Mouse (Mus musculus): ENCODE measurements around the gene Ptx4. TPM values are rescaled to one million over a fixed set of nuclear protein-coding genes. Genes with fewer than 3 reads are reported as not detected.

Ptx4 gene
- polyA plus RNA-seq, 1 experiment: 0.10 TPM

DNA sequence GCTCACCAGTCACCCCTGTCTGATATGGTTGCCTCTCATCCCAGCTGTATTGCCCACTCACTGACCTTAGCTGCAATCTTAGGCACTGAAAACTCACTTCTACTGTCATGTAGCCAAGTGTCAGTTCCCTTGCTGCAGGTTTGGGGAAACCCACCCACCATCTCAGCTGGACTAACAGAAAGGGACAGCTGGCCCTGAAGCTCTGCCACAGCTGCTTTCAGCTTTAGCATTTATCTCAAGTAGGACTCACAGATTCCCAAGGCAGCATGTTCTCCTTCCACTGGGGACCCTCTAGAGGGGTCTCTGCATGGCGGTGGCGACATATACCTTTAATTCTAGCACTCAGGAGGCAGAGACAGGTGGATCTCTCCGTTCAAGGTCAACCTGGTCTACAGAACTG lies 44.2 kb downstream of the Ptx4 start:
- Histone ChIP-seq H3K36me3 (ENCODE audit: control insufficient read depth, insufficient read depth, low read length) (peaks cover 5% of the 10 kb centered on the region), H3K27me3 (ENCODE audit: control insufficient read depth, insufficient read depth, low read length) (no peaks in the 10 kb centered on the region), H3K27ac (ENCODE audit: insufficient read depth, low read depth, low read length) (no peak overlapping the region), H3K4me3 (ENCODE audit: low read depth, low read length) (no peak overlapping the region), H3K4me1 (ENCODE audit: control insufficient read depth, insufficient read depth, insufficient read length, low read length) (peaks cover 5% of the 10 kb centered on the region)
- 88% methylated on average over 3 of the region's 3 CpGs for WGBS
- no peak for TF ChIP-seq POLR2A (IDR thresholded peaks at IDR 0.05; ENCODE audit: low read depth, low read length)

DNA sequence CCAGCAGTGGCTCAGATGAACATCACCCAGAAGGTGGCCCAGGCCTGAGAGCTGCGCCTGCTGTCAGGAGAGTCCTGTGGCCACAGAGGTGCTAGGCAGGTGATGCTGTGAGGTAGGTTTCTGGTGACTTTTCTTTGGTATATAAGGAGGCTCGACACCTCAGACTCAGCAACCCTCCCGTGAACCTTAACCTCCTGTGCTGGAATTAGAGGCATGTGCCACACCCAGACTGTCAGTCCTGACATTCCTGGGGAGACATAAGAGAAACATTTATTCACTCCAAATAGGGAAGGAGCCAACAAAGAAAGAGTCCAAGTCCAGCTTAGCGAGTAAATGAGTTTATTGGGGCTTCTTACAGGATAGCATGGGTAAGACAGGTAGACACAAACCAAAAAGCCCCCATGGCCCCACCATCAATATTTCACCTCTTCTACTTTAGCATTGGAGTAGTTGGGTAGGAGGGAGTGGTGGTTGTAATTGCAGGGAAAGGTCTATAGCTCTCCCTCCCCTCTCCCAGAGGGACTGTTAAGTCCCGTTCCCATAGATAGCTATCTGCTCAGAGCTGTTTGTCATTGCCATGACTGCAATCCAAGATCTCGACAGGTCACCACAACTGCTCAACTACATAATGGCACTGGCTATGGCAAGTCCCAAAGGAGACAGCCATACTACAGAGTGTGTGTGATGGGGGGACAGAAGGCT lies 45.6 kb downstream of the Ptx4 start:
- Histone ChIP-seq H3K36me3 (ENCODE audit: control insufficient read depth, insufficient read depth, low read length) (0 out of 2 replicates have a peak, but pooled peaks cover 3% of the 10 kb centered on the region), H3K4me3 (ENCODE audit: low read depth, low read length) (no peak overlapping the region), H3K27me3 (ENCODE audit: control insufficient read depth, insufficient read depth, low read length) (no peaks in the 10 kb centered on the region), H3K27ac (ENCODE audit: insufficient read depth, low read depth, low read length) (no peak overlapping the region), H3K4me1 (ENCODE audit: control insufficient read depth, insufficient read depth, insufficient read length, low read length) (peaks cover 5% of the 10 kb centered on the region)
- TF ChIP-seq POLR2A (IDR thresholded peaks at IDR 0.05; ENCODE audit: low read depth, low read length): no peak
- TF ChIP-seq CTCF (IDR thresholded peaks at IDR 0.05; ENCODE audit: extremely low read depth, insufficient read length, insufficient replicate concordance, low read depth, low read length): no peak
- 17% methylated on average over 6 of the region's 6 CpGs for WGBS

- Histone ChIP-seq H3K36me3 (ENCODE audit: control insufficient read depth, insufficient read depth, low read length) (no peaks in the 10 kb centered on the region), H3K4me1 (ENCODE audit: control insufficient read depth, insufficient read depth, insufficient read length, low read length) (peaks cover 5% of the 10 kb centered on the region), H3K27ac (ENCODE audit: insufficient read depth, low read depth, low read length) (no peak overlapping the region), H3K4me3 (ENCODE audit: low read depth, low read length) (no peak overlapping the region), H3K27me3 (ENCODE audit: control insufficient read depth, insufficient read depth, low read length) (no peaks in the 10 kb centered on the region)
- no peak for TF ChIP-seq POLR2A (IDR thresholded peaks at IDR 0.05; ENCODE audit: low read depth, low read length)
- no peak for TF ChIP-seq CTCF (IDR thresholded peaks at IDR 0.05; ENCODE audit: extremely low read depth, insufficient read length, insufficient replicate concordance, low read depth, low read length)
- 93% methylated on average over 2 of the region's 2 CpGs for WGBS
Observed at GRCm38 (mm10) chr17:25169706-25170105, 49.1 kb downstream of the Ptx4 start.

DNA sequence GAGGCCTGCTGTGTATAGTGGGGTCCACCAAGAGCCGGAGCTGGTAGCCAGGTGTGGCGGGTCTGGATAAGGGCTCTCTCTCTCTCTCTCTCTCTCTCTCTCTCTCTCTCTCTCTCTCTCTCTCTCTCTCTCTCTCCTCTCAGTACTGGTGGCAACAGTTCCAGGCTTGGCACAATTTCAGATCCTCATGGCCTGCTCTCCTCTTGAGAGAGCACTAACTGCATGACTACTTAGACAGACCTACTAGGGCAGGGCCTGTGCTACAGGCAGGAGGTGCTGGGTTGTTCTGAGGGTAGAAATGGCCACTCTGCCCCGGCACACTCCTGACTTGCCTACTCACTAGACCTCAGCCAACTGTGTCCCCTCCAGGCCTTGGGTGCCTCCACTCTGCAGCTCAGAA lies 52.0 kb downstream of the Ptx4 start:
- H3K27me3 ChIP-seq (ENCODE audit: control insufficient read depth, insufficient read depth, low read length): no peaks in the 10 kb centered on the region
- H3K4me1 ChIP-seq (ENCODE audit: control insufficient read depth, insufficient read depth, insufficient read length, low read length): no peaks in the 10 kb centered on the region
- WGBS: 96% methylated on average over 3 of the region's 3 CpGs
- TF ChIP-seq CTCF (IDR thresholded peaks at IDR 0.05; ENCODE audit: extremely low read depth, insufficient read length, insufficient replicate concordance, low read depth, low read length): no peak
- TF ChIP-seq POLR2A (IDR thresholded peaks at IDR 0.05; ENCODE audit: low read depth, low read length): no peak
- no peak overlapping the region for H3K27ac ChIP-seq (ENCODE audit: insufficient read depth, low read depth, low read length)
- H3K36me3 ChIP-seq (ENCODE audit: control insufficient read depth, insufficient read depth, low read length): no peaks in the 10 kb centered on the region
- H3K4me3 ChIP-seq (ENCODE audit: low read depth, low read length): no peak overlapping the region

Other genes with a start within 250 kb of the Ptx4 start
- gene Nubp2, start 234.4 kb upstream of the Ptx4 start, polyA plus RNA-seq (2012; rRNA removed): 33.0 and 39.9 TPM in 2 replicates
- gene Spsb3, start 234.1 kb upstream of the Ptx4 start, polyA plus RNA-seq (2012; rRNA removed): 51.5 and 88.1 TPM in 2 replicates
- 20.3 and 21.0 TPM in 2 replicates for gene Eme2, start 225.7 kb upstream of the Ptx4 start, polyA plus RNA-seq (2012; rRNA removed)
- 244 and 319 TPM in 2 replicates for gene Mrps34, start 225.6 kb upstream of the Ptx4 start, polyA plus RNA-seq (2012; rRNA removed)
- 29.4 and 52.4 TPM in 2 replicates for gene Nme3, start 224.3 kb upstream of the Ptx4 start, polyA plus RNA-seq (2012; rRNA removed)
- gene Mapk8ip3, start 183.8 kb upstream of the Ptx4 start, polyA plus RNA-seq (2012; rRNA removed): 37.0 and 51.7 TPM in 2 replicates
- 13.3 and 18.2 TPM in 2 replicates for gene Jpt2, start 160.1 kb upstream of the Ptx4 start, polyA plus RNA-seq (2012; rRNA removed)
- 5.8 and 10.0 TPM in 2 replicates for gene Cramp1l, start 105.0 kb upstream of the Ptx4 start, polyA plus RNA-seq (2012; rRNA removed)
- 4.2 and 8.4 TPM in 2 replicates for gene Ift140, start 104.7 kb upstream of the Ptx4 start, polyA plus RNA-seq (2012; rRNA removed)
- 9.7 and 17.7 TPM in 2 replicates for gene Tmem204, start 37.2 kb upstream of the Ptx4 start, polyA plus RNA-seq (2012; rRNA removed)
- gene Telo2, start 4.8 kb upstream of the Ptx4 start, polyA plus RNA-seq (2012; rRNA removed): 7.3 and 8.9 TPM in 2 replicates
- 9.5 and 15.9 TPM in 2 replicates for gene Clcn7, start 12.6 kb downstream of the Ptx4 start, polyA plus RNA-seq (2012; rRNA removed)
- gene Ccdc154, start 41.7 kb downstream of the Ptx4 start, polyA plus RNA-seq (2012; rRNA removed): 0.06 TPM in 1 of 2 replicates, not detected in the other
- gene Gm38655, start 54.7 kb downstream of the Ptx4 start, polyA plus RNA-seq (2012; rRNA removed): 0.33 and 0.46 TPM in 2 replicates
- gene BC003965, start 63.8 kb downstream of the Ptx4 start, polyA plus RNA-seq (2012; rRNA removed): 5.4 and 6.3 TPM in 2 replicates
- gene Unkl, start 67.6 kb downstream of the Ptx4 start, polyA plus RNA-seq (2012; rRNA removed): 7.1 and 11.7 TPM in 2 replicates
- gene Gnptg, start 119.4 kb downstream of the Ptx4 start, polyA plus RNA-seq (2012; rRNA removed): 21.0 and 29.3 TPM in 2 replicates
- gene Tsr3, start 119.4 kb downstream of the Ptx4 start, polyA plus RNA-seq (2012; rRNA removed): 6.8 and 13.3 TPM in 2 replicates
- gene Baiap3, start 135.6 kb downstream of the Ptx4 start, polyA plus RNA-seq (2012; rRNA removed): 10.1 TPM in 2 replicates
- 24.8 and 50.8 TPM in 2 replicates for gene Ube2i, start 153.9 kb downstream of the Ptx4 start, polyA plus RNA-seq (2012; rRNA removed)
- not detected in 2 replicates for gene Prss34, start 177.6 kb downstream of the Ptx4 start, polyA plus RNA-seq (2012; rRNA removed)
- gene Prss28, start 187.9 kb downstream of the Ptx4 start, polyA plus RNA-seq (2012; rRNA removed): not detected in 2 replicates
- not detected in 2 replicates for gene Prss29, start 197.9 kb downstream of the Ptx4 start, polyA plus RNA-seq (2012; rRNA removed)
- gene Tpsab1, start 224.8 kb downstream of the Ptx4 start, polyA plus RNA-seq (2012; rRNA removed): 0.39 TPM in 1 of 2 replicates, not detected in the other
- 3.8 TPM in 1 of 2 replicates, not detected in the other for gene Tpsb2, start 245.5 kb downstream of the Ptx4 start, polyA plus RNA-seq (2012; rRNA removed)
- gene Tpsg1, start 248.5 kb downstream of the Ptx4 start, polyA plus RNA-seq (2012; rRNA removed): 15.8 and 59.6 TPM in 2 replicates

Data from small intestine, adult 2 months (tissue).